Mouse (Mus musculus) lung, embryonic 16.5 days (tissue): ENCODE measurements around the gene Trim11. TPM values are rescaled to one million over a fixed set of nuclear protein-coding genes. Genes with fewer than 3 reads are reported as not detected.

Experiments
- ATAC-seq: fragments of 200-750 bp; cut with Nextera tagmentation; 2 replicates; pipeline ENCODE4 v1.8.0; 2017; ENCODE audit warnings: low read depth, mild to moderate bottlenecking, moderate library complexity
- H3K27ac ChIP-seq: fragments of 300-500 bp; sonication (generic); 2 replicates; pipeline ENCODE4 v1.5.1; 2014; ENCODE audit warnings: mild to moderate bottlenecking, control low read depth, low read length
- H3K27me3 ChIP-seq: fragments of 300-500 bp; sonication (generic); 2 replicates; pipeline ENCODE4 v1.6.1; 2014; ENCODE audit warnings: low read depth, low read length, mixed read lengths; ENCODE audit not compliant: control insufficient read depth, insufficient read depth
- H3K36me3 ChIP-seq: fragments of 300-500 bp; sonication (generic); 2 replicates; pipeline ENCODE4 v1.6.1; 2014; ENCODE audit warnings: low read length; ENCODE audit not compliant: control insufficient read depth, insufficient read depth
- H3K4me1 ChIP-seq: fragments of 300-500 bp; sonication (generic); replicated peaks from 2 replicates; pipeline ENCODE4 v1.6.1; 2014; ENCODE audit warnings: low read length, mixed read lengths; ENCODE audit not compliant: control insufficient read depth, insufficient read depth
- H3K4me2 ChIP-seq: fragments of 300-500 bp; sonication (generic); 2 replicates; pipeline ENCODE4 v1.6.1; 2014; ENCODE audit warnings: low read depth, low read length, control low read depth
- H3K4me3 ChIP-seq: fragments of 300-500 bp; sonication (generic); 2 replicates; pipeline ENCODE4 v1.5.1; 2014; ENCODE audit warnings: mild to moderate bottlenecking, low read length, control low read depth
- H3K9ac ChIP-seq: fragments of 300-500 bp; sonication (generic); 2 replicates; pipeline ENCODE4 v1.6.1; 2014; ENCODE audit warnings: low read length, control low read depth
- H3K9me3 ChIP-seq: fragments of 300-500 bp; sonication (generic); 2 replicates; pipeline ENCODE4 v1.6.1; 2016; ENCODE audit warnings: low read length; ENCODE audit not compliant: control insufficient read depth
- WGBS: fragments of 180-500 bp; shearing (Covaris S2); extraction: QIAGEN DNeasy Blood & Tissue Kit; methylation state at CpG from one replicate; pipeline ENCODE4 v1.1.7; 2014; 5-methylcytosine and 5-hydroxymethylcytosine counted together
- polyA plus RNA-seq: library from polyadenylated mRNA; unstranded; fragments of >200 nt; fragmentation: Nextera tagmentation; extraction: Ambion mirVana; gene quantifications from 2 replicates; pipeline ENCODE4 v1.2.1, GENCODE M21; 2015

Trim11 gene
- polyA plus RNA-seq, 1 experiment from 2014 or later = 23.2 TPM

DNA sequence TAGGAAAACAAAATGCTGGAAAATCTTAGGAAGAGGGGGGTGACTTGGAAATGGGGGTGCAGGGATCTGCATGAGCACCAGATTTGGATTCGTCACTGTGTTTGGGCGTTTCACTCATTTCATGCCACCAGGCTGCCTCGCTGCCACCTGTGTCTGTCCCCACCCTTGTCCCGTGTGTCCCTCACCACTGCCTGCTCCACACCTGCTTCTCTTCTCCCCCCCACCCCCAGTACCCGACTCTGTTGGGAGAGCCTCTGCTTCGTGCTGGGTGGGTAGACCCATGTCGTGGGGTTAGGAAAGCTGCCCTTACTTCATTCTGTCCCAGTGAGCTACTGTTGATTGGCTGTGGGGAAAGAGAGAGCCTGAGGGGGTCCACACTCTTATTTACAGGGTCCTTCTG lies 6.8 kb downstream of the Trim11 start:
- Histone ChIP-seq H3K27ac (no peak overlapping the region), H3K27me3 (no peaks in the 10 kb centered on the region), H3K4me3 (no peak overlapping the region), H3K36me3 (peaks cover 36% of the 10 kb centered on the region), H3K9ac (no peak overlapping the region), H3K4me2 (no peak overlapping the region), H3K4me1 (peaks cover 12% of the 10 kb centered on the region), H3K9me3 (no peaks in the 10 kb centered on the region)
- 87% methylated on average over 7 of the region's 7 CpGs for WGBS
- ATAC-seq = no peak

DNA sequence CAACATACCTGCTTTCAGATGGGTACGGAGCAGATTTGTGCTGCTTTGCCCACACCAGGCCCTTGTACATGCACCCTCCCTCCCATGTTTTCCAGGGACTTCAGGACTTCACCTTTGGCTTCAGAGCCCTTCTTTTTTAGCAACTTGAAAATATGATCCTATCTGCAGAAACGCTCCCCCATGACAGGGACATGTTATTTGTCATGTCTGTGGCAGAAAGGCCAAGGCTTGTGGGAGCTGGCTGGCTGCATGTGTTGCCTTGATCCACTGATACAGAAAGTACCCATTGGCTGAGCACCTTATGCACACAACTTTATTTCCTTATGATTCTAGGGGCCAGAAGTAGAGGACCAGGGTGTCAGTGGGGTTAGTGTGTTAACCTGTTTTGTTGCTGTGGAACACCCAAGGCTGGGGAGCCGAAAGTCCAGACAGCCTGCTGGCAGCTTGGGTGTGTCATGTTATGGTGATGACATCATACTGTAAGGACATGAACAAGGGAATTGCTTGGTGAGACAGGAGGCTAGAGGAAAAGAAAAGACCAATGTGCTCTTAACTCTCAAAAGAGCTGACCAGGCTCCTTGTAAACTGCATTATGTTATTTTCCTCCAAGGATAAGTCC lies 7.5 kb downstream of the Trim11 start:
- Histone ChIP-seq H3K9ac (no peak overlapping the region), H3K4me3 (no peak overlapping the region), H3K4me1 (peaks cover 5% of the 10 kb centered on the region), H3K27me3 (no peaks in the 10 kb centered on the region), H3K9me3 (no peaks in the 10 kb centered on the region), H3K36me3 (peaks cover 42% of the 10 kb centered on the region), H3K27ac (no peak overlapping the region), H3K4me2 (no peak overlapping the region)
- no peak for ATAC-seq
- WGBS = 90% methylated on average over 3 of the region's 3 CpGs

DNA sequence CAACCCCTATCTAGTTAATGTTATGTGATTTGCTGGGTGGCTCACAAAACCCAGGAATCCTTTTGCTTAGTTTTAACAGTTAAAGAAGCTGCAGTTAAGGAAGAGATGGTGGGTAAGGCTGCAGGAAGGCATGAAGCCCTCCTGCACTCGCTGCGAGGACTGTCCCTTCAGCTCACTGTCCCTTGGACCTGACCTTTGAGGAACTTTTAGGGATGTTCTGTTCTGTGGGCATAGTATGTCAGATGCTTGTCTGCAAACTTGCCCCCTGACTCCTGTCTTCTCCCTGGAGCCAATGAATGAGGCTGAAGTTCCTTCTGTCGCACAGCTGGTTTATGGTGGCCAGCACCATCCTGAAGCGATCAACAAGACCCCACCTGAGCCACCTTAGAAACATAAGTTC lies 11.3 kb downstream of the Trim11 start:
- no peak overlapping the region for H3K27ac ChIP-seq
- no peak overlapping the region for H3K9ac ChIP-seq
- no peak overlapping the region for H3K4me3 ChIP-seq
- WGBS = 94% methylated on average over 4 of the region's 4 CpGs
- no peaks in the 10 kb centered on the region for H3K9me3 ChIP-seq
- H3K36me3 ChIP-seq = peaks cover 37% of the 10 kb centered on the region
- no peak for ATAC-seq
- no peaks in the 10 kb centered on the region for H3K4me1 ChIP-seq
- H3K4me2 ChIP-seq = no peak overlapping the region
- H3K27me3 ChIP-seq = peaks cover 10% of the 10 kb centered on the region

- 79% methylated on average over 17 of the region's 17 CpGs for WGBS
- no peaks in the 10 kb centered on the region for H3K9me3 ChIP-seq
- no peak overlapping the region for H3K4me3 ChIP-seq
- H3K4me2 ChIP-seq = no peak overlapping the region
- no peak for ATAC-seq
- peaks cover 31% of the 10 kb centered on the region for H3K36me3 ChIP-seq
- peaks cover 12% of the 10 kb centered on the region for H3K27me3 ChIP-seq
- no peaks in the 10 kb centered on the region for H3K4me1 ChIP-seq
- H3K27ac ChIP-seq = no peak overlapping the region
- no peak overlapping the region for H3K9ac ChIP-seq
Measured at GRCm38 (mm10) chr11:58990141-58990540, 12.2 kb downstream of the Trim11 start.

- Histone ChIP-seq H3K4me1 (no peaks in the 10 kb centered on the region), H3K27me3 (peaks cover 12% of the 10 kb centered on the region), H3K4me2 (no peak overlapping the region), H3K9me3 (no peaks in the 10 kb centered on the region), H3K36me3 (peaks cover 31% of the 10 kb centered on the region), H3K4me3 (no peak overlapping the region), H3K9ac (no peak overlapping the region), H3K27ac (no peak overlapping the region)
- 58% methylated on average over 9 of the region's 9 CpGs for WGBS
- no peak for ATAC-seq
Measured at GRCm38 (mm10) chr11:58990794-58991193, 12.9 kb downstream of the Trim11 start.

- Histone ChIP-seq H3K4me2 (no peak overlapping the region), H3K4me1 (no peaks in the 10 kb centered on the region), H3K36me3 (peaks cover 28% of the 10 kb centered on the region), H3K4me3 (no peak overlapping the region), H3K27me3 (peaks cover 12% of the 10 kb centered on the region), H3K27ac (no peak overlapping the region), H3K9ac (no peak overlapping the region), H3K9me3 (no peaks in the 10 kb centered on the region)
- WGBS = 76% methylated on average over 3 of the region's 3 CpGs
- no peak for ATAC-seq
Measured at GRCm38 (mm10) chr11:58991911-58992310, 14.0 kb downstream of the Trim11 start.

DNA sequence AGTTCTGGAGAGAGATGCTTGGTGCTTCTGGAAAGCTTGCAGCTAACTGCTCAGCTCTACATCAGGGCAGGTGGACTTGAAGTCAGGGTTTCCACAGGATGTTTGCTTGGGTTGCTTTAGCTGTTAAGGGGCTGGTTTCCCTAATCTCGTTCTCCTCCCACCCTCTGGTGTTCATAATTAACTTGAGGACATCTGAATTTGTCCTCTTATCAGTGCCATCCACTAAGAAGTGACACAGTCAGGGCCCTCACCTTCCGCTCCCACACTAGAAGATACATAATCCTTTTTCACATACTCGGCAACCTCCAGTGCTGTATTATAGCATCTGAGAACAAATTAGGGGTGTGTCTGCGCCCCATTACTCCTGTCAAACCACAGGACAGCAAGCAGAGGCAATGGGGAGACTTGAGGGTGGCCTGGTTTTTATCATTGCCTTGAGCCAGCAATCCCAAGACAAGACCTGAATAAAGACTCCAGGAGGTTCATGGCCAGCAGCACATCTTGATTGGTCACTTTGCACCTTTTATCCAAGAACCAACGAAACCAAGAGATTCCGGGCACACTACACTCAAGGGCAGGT lies 15.3 kb downstream of the Trim11 start:
- H3K9ac ChIP-seq = no peak overlapping the region
- H3K4me2 ChIP-seq = no peak overlapping the region
- peaks cover 12% of the 10 kb centered on the region for H3K27me3 ChIP-seq
- peaks cover 21% of the 10 kb centered on the region for H3K36me3 ChIP-seq
- ATAC-seq = no peak
- WGBS = 70% methylated on average over 6 of the region's 6 CpGs
- no peaks in the 10 kb centered on the region for H3K9me3 ChIP-seq
- no peak overlapping the region for H3K4me3 ChIP-seq
- H3K27ac ChIP-seq = no peak overlapping the region
- H3K4me1 ChIP-seq = no peaks in the 10 kb centered on the region

- Histone ChIP-seq H3K36me3 (peaks cover 11% of the 10 kb centered on the region), H3K27me3 (peaks cover 12% of the 10 kb centered on the region), H3K4me3 (peak overlapping the region; percentile 33), H3K4me2 (peak overlapping the region; percentile 60), H3K4me1 (no peaks in the 10 kb centered on the region), H3K9me3 (no peaks in the 10 kb centered on the region), H3K9ac (peak overlapping the region; percentile 55), H3K27ac (no peak overlapping the region)
- peak; percentile 83 for ATAC-seq
- WGBS = 3% methylated on average over 32 of the region's 35 CpGs
Measured at GRCm38 (mm10) chr11:58994337-58994826, 16.5 kb downstream of the Trim11 start.

- no peak overlapping the region for H3K4me2 ChIP-seq
- 72% methylated on average over 9 of the region's 9 CpGs for WGBS
- no peak overlapping the region for H3K9ac ChIP-seq
Measured at GRCm38 (mm10) chr11:58995061-58995806, 17.3 kb downstream of the Trim11 start.

More at GRCm38 (mm10) chr11:58995061-58995806, 17.3 kb downstream of the Trim11 start:
- H3K4me1 ChIP-seq = no peaks in the 10 kb centered on the region
- no peak overlapping the region for H3K27ac ChIP-seq
- H3K36me3 ChIP-seq = peaks cover 7% of the 10 kb centered on the region; the same call in 1 of the 2 replicates
- H3K9me3 ChIP-seq = no peaks in the 10 kb centered on the region
- H3K27me3 ChIP-seq = peaks cover 12% of the 10 kb centered on the region
- ATAC-seq = no peak
- H3K4me3 ChIP-seq = no peak overlapping the region
